Mouse (Mus musculus): ENCODE data around the gene Dchs2.

DNA sequence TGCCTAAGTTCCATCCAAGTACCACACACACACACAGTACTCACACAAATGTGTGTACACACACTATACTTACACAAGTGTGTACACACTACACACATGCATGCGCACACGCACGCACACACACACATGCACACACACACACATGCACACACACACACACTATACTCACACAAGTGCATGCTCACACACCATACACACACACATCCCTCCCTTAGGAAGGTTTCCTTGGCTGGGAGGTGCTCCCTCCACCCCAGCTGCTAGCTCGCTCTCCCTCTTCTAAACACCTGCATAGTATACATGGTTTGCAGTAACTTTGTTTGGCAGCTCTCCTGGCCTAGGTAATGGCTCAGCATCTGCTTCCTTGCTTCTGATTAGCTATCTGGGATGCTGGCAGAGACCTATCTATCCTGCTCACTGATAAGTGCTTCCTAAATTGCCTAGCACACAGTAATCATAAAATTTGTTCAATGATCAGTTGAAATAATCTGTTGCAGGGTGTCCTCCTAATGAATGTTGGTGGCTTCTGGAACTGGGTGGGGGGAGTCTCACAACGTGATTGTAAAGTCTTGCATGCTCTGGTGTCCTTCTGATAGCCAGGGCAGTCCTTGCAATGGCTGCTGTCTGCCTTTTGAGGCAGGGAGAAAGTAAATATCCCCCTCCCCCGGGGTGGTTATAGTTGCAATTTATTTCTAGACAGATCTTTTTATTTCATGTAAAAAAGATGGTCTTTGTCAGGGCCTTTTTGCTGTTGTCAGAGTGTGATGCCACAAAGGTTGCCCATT lies 19.7 kb downstream of the Dchs2 start:
- TF ChIP-seq MAFK (IDR thresholded peaks at IDR 0.05; ENCODE audit: insufficient read depth, low read depth, low read length), result no peak
- TF ChIP-seq ZC3H11A (IDR thresholded peaks at IDR 0.05; ENCODE audit: borderline replicate concordance, low read depth, low read length), result no peak
- no peak for TF ChIP-seq CHD2 (IDR thresholded peaks at IDR 0.05; ENCODE audit: low read depth, low read length)
- TF ChIP-seq ZNF384 (IDR thresholded peaks at IDR 0.05; ENCODE audit: low read depth, low read length), result no peak

All from ES-E14 (cell line).